Mouse (Mus musculus) ES-Bruce4 (cell line): Measurements from ENCODE around the gene Dst. TPM values are rescaled to one million over a fixed set of nuclear protein-coding genes. Genes with fewer than 3 reads are reported as not detected.

ENCODE experiments used
- H3K27ac ChIP-seq: 2 replicates; pipeline ENCODE4 v1.5.1; 2012; ENCODE audit warnings: low read length, inconsistent platforms; ENCODE audit not compliant: insufficient read depth
- H3K27me3 ChIP-seq: 2 replicates; pipeline ENCODE4 v1.6.1; 2012; ENCODE audit warnings: mild to moderate bottlenecking, low read length, inconsistent platforms; ENCODE audit not compliant: control insufficient read depth, poor library complexity, insufficient read depth, severe bottlenecking
- H3K36me3 ChIP-seq: 2 replicates; pipeline ENCODE4 v1.6.1; 2012; ENCODE audit warnings: inconsistent platforms, mild to moderate bottlenecking, low read length, moderate library complexity; ENCODE audit not compliant: control insufficient read depth, poor library complexity, insufficient read depth, severe bottlenecking
- H3K4me1 ChIP-seq: one replicate; pipeline ENCODE4 v1.8.1; 2011; ENCODE audit warnings: low read length; ENCODE audit not compliant: control insufficient read depth, insufficient read depth
- H3K4me3 ChIP-seq: 2 replicates; pipeline ENCODE4 v1.5.1; 2011; ENCODE audit warnings: low read depth, mild to moderate bottlenecking, low read length
- H3K9ac ChIP-seq: 2 replicates; pipeline ENCODE4 v1.6.1; 2012; ENCODE audit warnings: low read depth, mild to moderate bottlenecking, inconsistent platforms; ENCODE audit not compliant: poor library complexity, severe bottlenecking
- H3K9me3 ChIP-seq: replicated peaks from 2 replicates; pipeline ENCODE4 v1.6.1; 2012; ENCODE audit warnings: mild to moderate bottlenecking, low read length, inconsistent platforms; ENCODE audit not compliant: control insufficient read depth, poor library complexity, insufficient read depth, severe bottlenecking
- CTCF ChIP-seq: IDR thresholded peaks from one replicate; pipeline ENCODE4 v1.8.1; 2011; ENCODE audit warnings: low read depth, low read length
- EP300 ChIP-seq: IDR thresholded peaks from 2 replicates; pipeline ENCODE4 v1.6.1; 2011; ENCODE audit warnings: low read depth, low read length; ENCODE audit not compliant: insufficient read depth
- POLR2A ChIP-seq: IDR thresholded peaks from one replicate; pipeline ENCODE4 v1.8.1; 2011; ENCODE audit warnings: low read length; ENCODE audit not compliant: insufficient read depth
- polyA plus RNA-seq: library from polyadenylated mRNA; stranded (reverse); fragments of >200 nt; gene quantifications from 2 replicates; pipeline ENCODE4 v1.2.4, GENCODE M21; 2011; ENCODE audit warnings: low read depth; ENCODE audit not compliant: missing spikeins, insufficient read depth, insufficient read length

The Dst gene
- polyA plus RNA-seq, 1 experiment = 296 TPM

DNA sequence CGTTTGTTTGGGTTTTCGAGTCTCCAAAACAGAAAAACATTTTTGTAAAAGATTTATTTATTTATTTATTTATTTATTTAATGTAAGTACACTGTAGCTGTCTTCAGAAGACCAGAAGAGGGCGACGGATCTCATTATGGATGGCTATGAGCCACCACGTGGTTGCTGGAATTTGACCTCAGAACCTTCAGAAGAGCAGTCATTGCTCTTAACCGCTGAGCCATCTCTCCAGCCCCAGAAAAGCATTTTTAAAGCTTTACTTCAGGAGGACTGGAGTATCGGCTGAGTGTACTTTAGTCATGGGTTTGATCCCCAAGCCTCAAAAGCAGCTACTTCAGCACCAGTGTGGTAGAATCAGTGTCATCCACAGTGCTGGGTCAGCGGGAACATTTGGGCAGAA is 266.9 kb downstream of the Dst start:
- Histone ChIP-seq H3K27ac (no peak overlapping the region), H3K9ac (no peak overlapping the region), H3K36me3 (peaks cover 48% of the 10 kb centered on the region), H3K27me3 (no peaks in the 10 kb centered on the region), H3K9me3 (no peaks in the 10 kb centered on the region), H3K4me1 (peaks cover 3% of the 10 kb centered on the region), H3K4me3 (no peak overlapping the region)
- TF ChIP-seq CTCF = no peak
- TF ChIP-seq EP300 = no peak
- no peak for TF ChIP-seq POLR2A

DNA sequence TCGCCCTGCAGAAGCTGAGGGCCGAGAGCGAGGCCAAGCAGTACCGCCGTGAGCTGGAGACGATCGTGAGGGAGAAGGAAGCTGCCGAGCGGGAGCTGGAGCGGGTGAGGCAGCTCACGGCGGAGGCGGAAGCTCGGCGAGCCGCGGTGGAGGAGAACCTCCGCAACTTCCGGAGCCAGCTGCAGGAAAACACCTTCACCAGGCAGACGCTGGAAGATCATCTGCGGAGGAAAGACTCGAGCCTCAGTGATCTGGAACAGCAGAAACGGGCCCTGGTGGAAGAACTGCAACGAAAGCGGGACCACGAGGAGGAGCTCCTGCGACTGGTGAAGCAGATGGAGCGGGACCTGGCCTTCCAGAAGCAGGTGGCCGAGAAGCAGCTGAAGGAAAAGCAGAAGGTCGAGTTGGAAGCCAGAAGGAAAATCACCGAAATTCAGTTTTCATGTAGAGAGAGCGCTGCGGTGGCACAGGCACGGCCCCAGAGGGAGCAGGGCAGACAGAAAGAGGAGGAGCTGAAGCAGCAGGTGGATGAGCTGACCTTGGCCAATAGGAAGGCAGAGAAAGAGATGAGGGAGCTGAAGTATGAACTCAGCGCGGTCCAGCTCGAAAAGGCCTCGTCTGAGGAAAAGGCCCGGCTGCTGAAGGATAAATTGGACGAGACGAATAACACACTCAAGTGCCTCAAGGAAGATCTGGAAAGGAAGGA is 270.1 kb downstream of the Dst start:
- peaks cover 3% of the 10 kb centered on the region for H3K4me1 ChIP-seq
- no peaks in the 10 kb centered on the region for H3K9me3 ChIP-seq
- peak overlapping the region; percentile 58 for H3K4me3 ChIP-seq
- H3K27ac ChIP-seq = 0 out of 2 replicates have a peak overlapping the region, but pooled peaks have one; percentile 43
- TF ChIP-seq CTCF (no peak), POLR2A (no peak), EP300 (no peak)
- H3K36me3 ChIP-seq = peaks cover 42% of the 10 kb centered on the region
- peak overlapping the region; percentile 56 for H3K9ac ChIP-seq
- H3K27me3 ChIP-seq = no peaks in the 10 kb centered on the region

DNA sequence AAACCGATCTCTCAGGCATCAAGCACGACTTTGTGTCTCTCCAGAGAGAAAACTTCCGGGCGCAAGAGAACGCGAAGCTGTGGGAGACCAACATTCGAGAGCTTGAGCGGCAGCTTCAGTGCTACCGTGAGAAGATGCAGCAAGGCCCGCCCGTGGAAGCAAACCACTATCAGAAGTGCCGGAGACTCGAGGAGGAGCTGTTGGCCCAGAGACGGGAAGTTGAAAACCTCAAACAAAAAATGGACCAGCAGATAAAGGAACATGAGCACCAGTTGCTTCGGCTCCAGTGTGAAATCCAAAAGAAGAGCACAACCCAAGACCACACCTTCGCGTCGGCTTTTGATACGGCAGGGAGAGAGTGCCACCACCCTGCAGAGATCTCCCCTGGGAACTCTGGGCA is 271.7 kb downstream of the Dst start:
- Histone ChIP-seq H3K4me1 (peaks cover 3% of the 10 kb centered on the region), H3K36me3 (peaks cover 29% of the 10 kb centered on the region), H3K27me3 (no peaks in the 10 kb centered on the region), H3K9ac (no peak overlapping the region), H3K27ac (no peak overlapping the region), H3K4me3 (no peak overlapping the region), H3K9me3 (no peaks in the 10 kb centered on the region)
- no peak for TF ChIP-seq CTCF
- no peak for TF ChIP-seq POLR2A
- no peak for TF ChIP-seq EP300

DNA sequence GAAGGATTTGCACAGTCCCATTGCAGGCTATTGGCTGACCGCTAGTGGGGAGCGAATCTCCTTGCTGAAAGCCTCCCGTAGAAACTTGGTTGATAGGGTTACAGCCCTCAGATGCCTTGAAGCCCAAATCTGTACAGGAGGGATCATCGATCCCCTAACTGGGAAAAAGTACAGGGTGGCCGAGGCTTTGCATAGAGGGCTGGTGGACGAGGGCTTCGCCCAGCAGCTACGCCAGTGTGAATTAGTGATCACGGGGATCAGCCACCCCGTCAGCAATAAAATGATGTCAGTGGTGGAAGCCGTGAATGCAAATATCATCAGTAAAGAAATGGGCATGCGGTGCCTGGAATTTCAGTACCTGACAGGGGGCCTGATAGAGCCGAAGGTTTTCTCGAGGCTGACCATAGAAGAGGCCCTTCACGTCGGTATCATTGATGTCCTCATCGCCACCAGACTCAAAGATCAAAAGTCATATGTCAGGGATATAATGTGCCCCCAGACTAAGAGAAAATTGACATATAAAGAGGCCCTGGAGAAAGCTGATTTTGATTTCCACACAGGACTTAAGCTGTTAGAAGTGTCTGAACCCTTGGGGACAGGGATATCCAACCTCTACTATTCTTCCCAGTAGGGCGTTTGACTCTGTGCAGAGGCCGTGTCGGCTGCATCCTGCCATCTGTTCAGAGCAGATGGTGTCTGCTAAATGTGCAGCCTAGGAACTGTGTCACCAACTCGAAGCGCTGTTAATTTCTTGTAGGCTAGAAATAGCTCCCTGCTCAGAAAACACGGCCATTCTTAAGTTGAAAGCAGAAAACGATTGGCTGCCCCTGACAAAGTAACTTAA is 274.6 kb downstream of the Dst start:
- Histone ChIP-seq H3K27me3 (no peaks in the 10 kb centered on the region), H3K27ac (no peak overlapping the region), H3K9ac (no peak overlapping the region), H3K9me3 (no peaks in the 10 kb centered on the region), H3K36me3 (peaks cover 27% of the 10 kb centered on the region), H3K4me1 (peaks cover 3% of the 10 kb centered on the region), H3K4me3 (no peak overlapping the region)
- TF ChIP-seq POLR2A = no peak
- TF ChIP-seq EP300 = peak; percentile 75

DNA sequence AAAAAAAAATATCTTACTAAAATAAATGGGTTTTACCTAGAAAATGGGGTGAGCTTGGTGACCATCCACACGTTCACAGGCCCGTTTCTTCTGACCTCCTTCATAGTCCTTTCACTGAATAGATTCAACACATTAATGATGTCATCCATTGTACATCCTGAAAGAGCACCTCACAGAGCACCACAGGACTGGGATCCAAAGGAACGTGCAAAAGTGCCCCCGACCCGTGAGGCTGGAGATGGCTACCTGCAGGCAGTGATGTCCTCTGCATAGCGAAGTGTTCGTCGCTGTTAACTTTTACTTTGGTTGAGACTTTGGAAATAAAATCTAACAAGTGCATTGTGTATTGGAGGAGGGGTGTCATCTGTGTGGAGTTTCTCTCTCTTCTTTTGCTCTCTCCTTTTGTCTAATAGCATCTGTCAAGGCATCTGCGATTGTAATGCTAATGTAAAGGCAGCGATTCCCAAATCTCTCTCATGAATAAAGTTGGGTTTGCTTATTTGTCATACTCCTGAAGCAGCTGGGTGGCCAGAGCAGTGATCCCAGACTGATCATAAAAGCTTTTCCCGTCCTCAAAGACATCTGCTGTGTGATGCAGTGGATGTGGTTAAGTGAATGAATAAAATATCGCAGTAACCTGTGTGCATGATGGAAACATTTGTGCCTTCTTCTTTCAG is 275.4 kb downstream of the Dst start:
- Histone ChIP-seq H3K36me3 (peaks cover 30% of the 10 kb centered on the region), H3K27ac (no peak overlapping the region), H3K4me3 (no peak overlapping the region), H3K9ac (no peak overlapping the region), H3K27me3 (no peaks in the 10 kb centered on the region), H3K4me1 (peaks cover 3% of the 10 kb centered on the region), H3K9me3 (no peaks in the 10 kb centered on the region)
- TF ChIP-seq CTCF (no peak), POLR2A (no peak), EP300 (no peak)
